Mouse (Mus musculus) forebrain, embryonic 12.5 days (tissue): ENCODE results near the gene Rab7. TPM values are rescaled to one million over a fixed set of nuclear protein-coding genes. Genes with fewer than 3 reads are reported as not detected.

Source experiments
- ATAC-seq: fragments of 200-750 bp; cut with Nextera tagmentation; 2 replicates; pipeline ENCODE4 v1.8.0; 2017; ENCODE audit warnings: moderate TSS enrichment; ENCODE audit not compliant: low FRiP score
- H3K27ac ChIP-seq: fragments of 300-500 bp; sonication (generic); 2 replicates; pipeline ENCODE4 v1.5.1; 2016; ENCODE audit warnings: mild to moderate bottlenecking
- H3K27me3 ChIP-seq: fragments of 300-500 bp; sonication (generic); 2 replicates; pipeline ENCODE4 v1.6.1; 2016; ENCODE audit warnings: mild to moderate bottlenecking
- H3K36me3 ChIP-seq: fragments of 300-500 bp; sonication (generic); replicated peaks from 2 replicates; pipeline ENCODE4 v1.6.1; 2016; ENCODE audit warnings: mild to moderate bottlenecking
- H3K4me1 ChIP-seq: fragments of 300-500 bp; sonication (generic); 2 replicates; pipeline ENCODE4 v1.6.1; 2016
- H3K4me2 ChIP-seq: fragments of 300-500 bp; sonication (generic); 2 replicates; pipeline ENCODE4 v1.6.1; 2016; ENCODE audit warnings: mild to moderate bottlenecking, moderate library complexity
- H3K4me3 ChIP-seq: fragments of 300-500 bp; sonication (generic); replicated peaks from 2 replicates; pipeline ENCODE4 v1.5.1; 2016; ENCODE audit warnings: mild to moderate bottlenecking
- H3K9ac ChIP-seq: fragments of 300-500 bp; sonication (generic); 2 replicates; pipeline ENCODE4 v1.6.1; 2016; ENCODE audit warnings: mild to moderate bottlenecking
- H3K9me3 ChIP-seq: fragments of 300-500 bp; sonication (generic); 2 replicates; pipeline ENCODE4 v1.6.1; 2016
- WGBS: fragments of 180-500 bp; shearing (Covaris S2); methylation state at CpG from one replicate; pipeline ENCODE4 v1.1.7; 2016; 5-methylcytosine and 5-hydroxymethylcytosine counted together
- polyA plus RNA-seq: library from polyadenylated mRNA; unstranded; fragments of >200 nt; fragmentation: Nextera tagmentation; extraction: Ambion mirVana; gene quantifications from 2 replicates; pipeline ENCODE4 v1.2.1, GENCODE M21; 2016

Gene Rab7
- polyA plus RNA-seq: 206 and 217 TPM in 2 replicates

DNA sequence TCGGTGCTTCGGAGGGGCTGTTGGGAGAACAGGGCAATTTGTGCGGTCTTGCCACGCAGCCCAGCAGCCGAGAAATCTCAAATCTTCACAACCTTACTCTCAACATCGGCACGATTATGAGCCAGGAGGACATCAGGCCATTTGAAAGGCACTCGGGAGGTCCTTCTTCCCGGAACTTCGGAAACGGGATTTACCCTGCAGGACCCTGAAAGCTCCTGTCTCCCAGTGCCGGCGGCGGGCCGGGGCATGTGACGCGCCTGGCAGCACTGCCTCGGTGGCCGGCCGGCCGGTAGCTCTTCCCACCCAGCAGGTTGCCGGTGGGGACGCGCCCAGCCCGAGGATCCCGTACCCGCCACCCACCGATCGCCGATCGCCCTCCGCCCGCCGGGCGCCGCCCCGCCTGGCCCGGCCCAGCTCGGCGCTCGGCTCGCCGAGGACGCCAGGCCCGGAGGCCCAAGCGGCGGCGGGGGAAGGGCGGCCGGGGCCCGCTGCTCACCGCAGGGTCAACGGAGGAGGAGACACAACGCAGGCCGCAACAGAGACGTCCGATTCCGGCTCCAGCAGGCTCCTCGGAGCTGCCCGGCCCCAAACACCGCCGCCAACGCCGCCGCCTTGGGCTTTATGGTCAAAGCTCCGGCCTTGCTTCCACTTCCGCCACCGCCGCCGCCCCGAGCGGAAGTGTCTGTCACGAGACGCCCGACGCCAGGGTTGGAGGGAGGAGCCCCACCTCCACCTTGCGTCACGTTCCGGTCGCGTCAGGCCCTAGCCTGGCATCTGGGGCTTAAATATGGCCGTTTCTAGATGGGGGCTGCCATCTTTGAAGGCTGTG lies at the start of gene Rab7:
Gene Rab7 (minus strand): TSS at position 694 of the 829 bp plus-strand sequence.
- ATAC-seq: peak; percentile 99
- Histone ChIP-seq H3K4me1 (peaks cover 21% of the 10 kb centered on the region), H3K27ac (peak within 1 kb of the TSS; percentile 89), H3K4me2 (peak within 1 kb of the TSS; percentile 95), H3K36me3 (no peaks in the 10 kb centered on the region), H3K27me3 (peaks cover 24% of the 10 kb centered on the region), H3K4me3 (peak within 1 kb of the TSS; percentile 99), H3K9me3 (no peaks in the 10 kb centered on the region), H3K9ac (peak within 1 kb of the TSS; percentile 94)
- under 1% methylated on average over 81 of the region's 82 CpGs for WGBS

DNA sequence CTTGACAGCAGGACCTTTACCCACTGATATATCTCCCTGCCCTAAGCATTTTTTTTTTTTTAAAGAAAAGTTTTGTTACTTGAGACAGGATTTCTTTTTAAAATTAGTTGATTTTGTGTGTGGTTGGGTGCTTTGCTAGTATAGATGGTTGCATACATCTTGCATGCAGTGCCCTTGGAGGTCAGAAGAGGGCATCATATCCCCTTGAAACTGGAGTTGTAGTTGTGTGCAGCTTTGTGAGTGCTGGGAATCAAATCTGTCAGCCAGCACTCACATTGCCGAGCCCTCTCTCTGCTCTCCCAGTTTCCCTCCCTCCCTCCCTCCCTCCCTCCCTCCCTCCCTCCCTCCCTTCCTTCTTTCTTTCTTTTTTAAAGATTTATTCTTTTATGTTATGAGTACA lies 43.9 kb upstream of the Rab7 start:
- H3K36me3 ChIP-seq: peaks cover 48% of the 10 kb centered on the region
- H3K4me1 ChIP-seq: peaks cover 22% of the 10 kb centered on the region
- 100% methylated on average over 1 of the region's 1 CpGs for WGBS
- no peak overlapping the region for H3K9ac ChIP-seq
- no peaks in the 10 kb centered on the region for H3K27me3 ChIP-seq
- H3K4me2 ChIP-seq: no peak overlapping the region
- H3K27ac ChIP-seq: no peak overlapping the region
- ATAC-seq: no peak
- no peak overlapping the region for H3K4me3 ChIP-seq
- H3K9me3 ChIP-seq: no peaks in the 10 kb centered on the region

DNA sequence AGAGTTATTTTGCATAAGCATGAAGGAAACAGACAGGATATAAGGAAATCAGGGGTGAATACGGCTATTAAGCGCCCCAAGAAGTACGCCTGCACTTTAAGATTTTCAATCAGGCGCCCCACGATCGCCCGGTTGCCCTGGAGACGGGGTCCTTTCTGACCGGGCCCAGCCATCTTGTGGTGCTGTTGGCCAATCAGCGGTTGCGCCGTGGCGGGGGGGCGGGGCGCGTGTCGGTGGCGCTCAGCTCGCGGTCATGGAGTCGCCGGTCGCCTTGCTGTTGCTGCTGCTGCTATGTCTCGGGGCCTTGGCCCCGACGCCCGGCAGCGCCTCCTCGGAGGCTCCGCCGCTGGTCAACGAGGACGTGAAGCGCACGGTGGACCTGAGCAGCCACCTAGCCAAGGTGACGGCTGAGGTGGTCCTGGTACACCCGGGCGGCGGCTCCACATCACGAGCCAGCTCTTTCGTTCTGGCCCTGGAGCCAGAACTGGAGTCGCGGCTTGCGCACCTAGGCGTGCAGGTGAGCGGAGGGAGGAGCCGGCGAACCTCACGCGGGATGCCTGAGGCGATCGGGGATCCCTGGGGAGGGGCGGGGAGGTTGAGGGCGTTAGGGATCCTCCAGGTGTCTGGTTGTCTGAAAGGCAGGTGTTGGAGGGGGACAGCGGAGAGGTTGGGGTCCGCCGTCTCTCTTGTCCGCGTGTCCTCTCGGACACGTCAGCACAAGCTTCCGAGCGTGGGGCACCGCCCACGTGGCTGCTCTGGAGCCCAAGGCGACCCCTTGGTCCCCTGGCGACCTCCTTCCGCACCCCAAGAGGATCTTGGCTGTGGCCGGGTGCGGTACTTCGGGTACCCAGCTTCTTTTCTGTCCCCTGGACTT lies 39.4 kb upstream of the Rab7 start, which contains the start of gene Rpn1:
Gene Rpn1 (plus strand): TSS at position 205 of the 874 bp plus-strand sequence.
- Histone ChIP-seq H3K9ac (peak within 1 kb of the TSS; percentile 96), H3K27me3 (peaks cover 16% of the 10 kb centered on the region), H3K4me3 (peak within 1 kb of the TSS; percentile 99), H3K4me2 (peak within 1 kb of the TSS; percentile 90), H3K36me3 (peaks cover 11% of the 10 kb centered on the region; the same call in 1 of the 2 replicates), H3K9me3 (no peaks in the 10 kb centered on the region), H3K27ac (peak within 1 kb of the TSS; percentile 76), H3K4me1 (peaks cover 26% of the 10 kb centered on the region)
- peak; percentile 97 for ATAC-seq
- WGBS: under 1% methylated on average over 68 of the region's 71 CpGs

DNA sequence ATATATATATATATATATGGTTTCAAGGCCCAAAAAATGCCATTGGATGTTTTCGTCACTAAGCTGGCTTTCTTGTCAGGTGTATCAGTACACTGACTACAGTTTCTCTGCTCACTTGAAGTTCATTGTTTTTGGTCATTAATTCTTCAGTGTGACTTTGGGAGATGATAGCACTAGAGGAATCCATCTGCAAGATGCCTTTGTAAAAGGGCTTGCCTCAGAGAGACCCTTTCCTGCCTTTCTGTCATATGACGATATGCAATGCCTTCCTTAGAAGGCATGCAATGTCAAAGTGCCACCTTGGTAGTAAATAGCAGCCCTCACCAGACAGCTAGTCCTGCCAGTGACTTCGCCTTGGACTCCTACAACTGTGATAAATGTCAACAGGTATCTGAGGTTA lies 38.6 kb upstream of the Rab7 start:
- Histone ChIP-seq H3K4me1 (peaks cover 26% of the 10 kb centered on the region), H3K27me3 (peaks cover 25% of the 10 kb centered on the region), H3K27ac (no peak overlapping the region), H3K9ac (no peak overlapping the region), H3K4me2 (peak overlapping the region; percentile 90), H3K4me3 (no peak overlapping the region; the same call in 1 of the 2 replicates), H3K9me3 (no peaks in the 10 kb centered on the region), H3K36me3 (peaks cover 7% of the 10 kb centered on the region; the same call in 1 of the 2 replicates)
- ATAC-seq: no peak
- 57% methylated on average over 3 of the region's 3 CpGs for WGBS

DNA sequence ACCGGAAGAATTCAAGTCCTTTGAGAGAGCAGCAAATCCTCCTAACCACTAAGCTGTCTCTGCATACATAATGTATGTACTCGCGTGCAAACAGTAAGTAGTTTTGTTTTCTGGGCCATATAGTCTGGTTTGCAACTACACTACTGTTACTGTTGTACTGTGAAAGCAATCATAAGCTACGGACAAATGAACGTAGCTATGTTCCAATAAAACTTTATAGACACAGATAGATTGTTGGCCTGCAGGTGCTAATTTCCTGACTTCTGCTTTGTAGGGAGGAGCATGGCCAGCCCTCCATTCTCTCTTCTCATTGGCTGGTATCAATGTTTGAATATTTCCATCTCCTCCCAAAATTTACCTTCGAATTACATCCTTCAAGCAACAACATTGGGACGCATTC lies 38.0 kb upstream of the Rab7 start:
- H3K9ac ChIP-seq: no peak overlapping the region
- WGBS: 82% methylated on average over 7 of the region's 7 CpGs
- H3K27me3 ChIP-seq: peaks cover 27% of the 10 kb centered on the region
- no peaks in the 10 kb centered on the region for H3K9me3 ChIP-seq
- ATAC-seq: no peak
- H3K4me3 ChIP-seq: no peak overlapping the region
- H3K27ac ChIP-seq: no peak overlapping the region
- H3K36me3 ChIP-seq: 0 out of 2 replicates have a peak, but pooled peaks cover under 1% of the 10 kb centered on the region
- peaks cover 26% of the 10 kb centered on the region for H3K4me1 ChIP-seq
- H3K4me2 ChIP-seq: no peak overlapping the region

DNA sequence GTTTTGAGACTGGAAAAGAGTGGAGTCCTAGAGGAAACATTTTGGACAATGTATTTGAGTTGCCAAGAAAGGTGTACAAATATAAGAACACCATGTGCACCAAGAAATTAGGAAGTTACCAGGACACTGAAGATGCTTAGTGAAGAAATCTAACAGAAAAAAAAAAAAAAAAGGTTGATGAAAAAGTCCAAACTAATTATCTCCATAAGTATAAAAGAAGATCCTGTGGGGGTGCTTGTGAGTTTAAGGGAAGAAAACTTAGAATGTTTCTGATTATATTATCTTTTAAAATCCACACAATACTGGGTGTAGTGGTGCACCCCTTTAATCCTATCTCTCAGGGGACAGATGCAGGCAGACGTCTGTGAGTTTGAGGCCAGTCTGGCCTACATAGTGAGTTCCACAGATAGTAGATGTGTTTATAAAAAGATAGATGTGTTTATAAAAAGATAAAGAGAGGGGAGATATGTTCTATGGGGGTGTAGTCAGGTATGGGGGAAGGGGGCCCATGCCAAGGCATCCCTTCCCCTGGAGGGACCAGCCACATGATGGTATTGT lies 31.0 kb upstream of the Rab7 start:
- Histone ChIP-seq H3K4me2 (no peak overlapping the region), H3K27me3 (peaks cover 37% of the 10 kb centered on the region), H3K9ac (no peak overlapping the region), H3K9me3 (no peaks in the 10 kb centered on the region), H3K4me3 (no peak overlapping the region), H3K36me3 (no peaks in the 10 kb centered on the region), H3K4me1 (peaks cover 11% of the 10 kb centered on the region), H3K27ac (no peak overlapping the region)
- WGBS: 74% methylated on average over 1 of the region's 1 CpGs
- no peak for ATAC-seq

DNA sequence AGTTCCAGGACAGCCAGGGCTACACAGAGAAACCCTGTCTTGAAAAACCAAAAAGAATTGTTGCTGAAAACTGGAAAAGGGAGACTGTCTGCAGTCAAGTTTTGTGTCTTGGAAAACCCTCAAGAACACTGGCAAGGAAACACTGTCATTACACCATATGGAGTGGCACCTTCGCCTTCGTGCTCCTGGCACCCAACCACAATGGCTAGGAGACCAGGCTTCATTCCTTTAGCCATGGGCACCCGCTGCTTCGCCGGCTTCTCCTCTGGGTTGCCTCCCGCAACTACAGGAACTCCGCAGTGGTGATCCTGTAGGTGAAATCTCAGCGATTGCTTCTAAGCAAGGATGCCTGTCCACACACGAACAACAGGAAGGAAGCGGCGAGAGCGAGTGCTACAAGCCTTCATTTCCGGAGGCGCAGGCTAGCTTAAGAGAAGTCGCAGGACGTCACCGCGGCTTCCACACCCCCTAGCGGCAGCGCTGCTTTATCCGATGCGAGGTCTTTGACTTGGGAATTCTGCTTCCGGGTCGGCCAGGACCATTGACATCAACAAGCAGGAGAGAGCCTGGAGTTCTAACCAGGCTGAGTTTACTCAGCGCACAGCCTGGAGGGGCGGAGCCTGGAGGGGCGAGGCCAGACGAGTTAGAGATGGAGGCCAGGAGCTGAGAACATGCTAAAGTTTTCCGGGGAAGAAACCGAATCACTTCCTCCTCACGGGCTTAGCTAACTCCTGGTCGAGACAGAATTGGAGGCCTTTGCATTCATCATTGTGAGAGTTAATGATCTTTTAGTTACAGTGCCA lies 29.9 kb upstream of the Rab7 start:
- Histone ChIP-seq H3K4me1 (peaks cover 11% of the 10 kb centered on the region), H3K9ac (peak overlapping the region; percentile 63), H3K4me3 (peak overlapping the region; percentile 44), H3K27me3 (peaks cover 32% of the 10 kb centered on the region; the same call in 1 of the 2 replicates), H3K36me3 (no peaks in the 10 kb centered on the region), H3K4me2 (peak overlapping the region; percentile 72), H3K27ac (peak overlapping the region; percentile 88), H3K9me3 (no peaks in the 10 kb centered on the region)
- WGBS: 5% methylated on average over 32 of the region's 32 CpGs
- ATAC-seq: peak; percentile 97

DNA sequence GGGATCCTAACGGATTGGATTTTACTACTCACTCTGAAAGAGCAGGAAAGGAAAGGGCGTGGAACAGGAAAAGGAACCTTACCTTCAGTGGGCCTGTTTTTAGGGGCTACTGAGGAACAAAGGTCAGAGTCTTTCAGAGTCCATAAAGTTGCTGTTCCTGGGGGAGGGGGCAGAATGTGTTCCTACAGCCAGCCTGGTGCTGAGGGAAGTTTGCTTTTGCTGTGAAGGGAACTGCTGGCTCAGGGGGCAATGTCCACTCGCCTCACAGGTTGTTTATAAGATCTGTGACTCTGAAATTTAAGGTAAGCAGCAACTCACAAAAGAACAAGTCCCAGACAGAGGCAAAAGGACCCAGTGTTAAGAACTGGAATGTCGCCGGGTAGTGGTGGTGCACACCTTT lies 26.1 kb upstream of the Rab7 start:
- H3K9me3 ChIP-seq: no peaks in the 10 kb centered on the region
- H3K4me3 ChIP-seq: no peak overlapping the region
- no peak overlapping the region for H3K4me2 ChIP-seq
- no peak overlapping the region for H3K27ac ChIP-seq
- 72% methylated on average over 5 of the region's 5 CpGs for WGBS
- no peak for ATAC-seq
- H3K36me3 ChIP-seq: no peaks in the 10 kb centered on the region
- H3K27me3 ChIP-seq: peaks cover 14% of the 10 kb centered on the region; the same call in 1 of the 2 replicates
- no peak overlapping the region for H3K9ac ChIP-seq
- H3K4me1 ChIP-seq: peaks cover 11% of the 10 kb centered on the region

DNA sequence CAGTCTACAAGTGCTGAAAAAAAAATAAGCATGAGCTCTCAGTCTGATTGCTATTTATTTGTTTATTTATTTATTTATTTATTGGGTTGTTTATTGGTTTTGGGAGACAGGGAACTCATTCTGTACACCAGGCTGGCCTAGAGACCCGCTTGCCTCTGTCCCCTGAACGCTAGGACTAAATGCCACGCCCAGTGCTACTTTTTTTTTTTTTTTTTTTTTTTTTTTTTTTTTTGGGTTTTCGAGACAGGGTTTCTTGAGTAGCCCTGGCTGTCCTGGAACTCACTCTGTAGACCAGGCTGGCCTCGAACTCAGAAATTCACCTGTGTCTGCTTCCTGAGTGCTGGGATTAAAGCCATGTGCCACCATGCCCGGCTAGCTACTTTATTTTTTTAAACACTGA lies 25.4 kb upstream of the Rab7 start:
- Histone ChIP-seq H3K27ac (no peak overlapping the region), H3K9me3 (no peaks in the 10 kb centered on the region), H3K4me2 (no peak overlapping the region), H3K9ac (no peak overlapping the region), H3K4me3 (no peak overlapping the region), H3K27me3 (peaks cover 14% of the 10 kb centered on the region; the same call in 1 of the 2 replicates), H3K4me1 (peaks cover 8% of the 10 kb centered on the region), H3K36me3 (no peaks in the 10 kb centered on the region)
- ATAC-seq: no peak
- 76% methylated on average over 6 of the region's 6 CpGs for WGBS

DNA sequence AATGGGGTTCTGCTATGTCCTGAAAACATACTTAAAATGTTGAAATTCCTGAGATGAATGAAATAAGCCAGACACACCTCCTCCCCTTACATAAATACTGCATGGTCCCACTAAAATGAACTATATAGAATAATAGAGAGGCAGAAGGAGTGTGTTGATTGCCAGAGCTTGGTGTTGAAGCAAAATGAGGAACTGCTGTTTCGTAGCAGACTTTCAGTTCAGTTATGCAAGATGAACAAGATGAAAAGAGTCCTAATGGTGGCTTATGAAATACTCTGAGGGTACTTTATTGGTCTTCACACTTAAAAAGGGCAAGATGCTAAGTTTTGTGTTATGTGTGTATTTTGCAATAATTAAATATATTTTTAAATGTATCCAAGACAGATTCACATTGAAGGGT lies 23.7 kb upstream of the Rab7 start:
- Histone ChIP-seq H3K9me3 (no peaks in the 10 kb centered on the region), H3K4me1 (no peaks in the 10 kb centered on the region), H3K4me2 (no peak overlapping the region), H3K27ac (no peak overlapping the region), H3K4me3 (no peak overlapping the region), H3K9ac (no peak overlapping the region), H3K36me3 (no peaks in the 10 kb centered on the region), H3K27me3 (peaks cover 14% of the 10 kb centered on the region; the same call in 1 of the 2 replicates)
- WGBS: 91% methylated on average over 1 of the region's 1 CpGs
- ATAC-seq: no peak

DNA sequence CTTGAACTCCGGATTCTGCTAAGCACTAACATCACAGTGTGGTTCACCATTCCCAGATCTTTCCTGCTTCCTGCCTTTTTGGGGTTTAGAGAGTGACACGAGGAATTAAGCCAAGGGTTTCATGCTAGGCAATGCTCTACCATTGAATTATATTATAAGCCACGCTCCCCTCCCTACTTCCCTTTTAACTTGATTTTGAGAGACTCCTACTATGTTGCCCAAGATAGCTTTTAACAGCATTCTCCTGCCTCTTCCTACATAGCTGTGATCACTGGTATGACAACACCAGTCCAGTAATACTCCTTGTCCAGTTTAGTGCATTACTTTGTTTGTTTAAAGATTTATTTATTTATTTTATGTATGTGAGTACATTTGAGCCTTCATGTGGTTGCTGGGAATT lies 22.7 kb upstream of the Rab7 start:
- Histone ChIP-seq H3K27ac (no peak overlapping the region), H3K4me2 (no peak overlapping the region), H3K4me3 (no peak overlapping the region), H3K27me3 (peaks cover 14% of the 10 kb centered on the region; the same call in 1 of the 2 replicates), H3K36me3 (no peaks in the 10 kb centered on the region), H3K9me3 (no peaks in the 10 kb centered on the region), H3K9ac (no peak overlapping the region), H3K4me1 (no peaks in the 10 kb centered on the region)
- WGBS: 72% methylated on average over 3 of the region's 3 CpGs
- no peak for ATAC-seq
